Mouse (Mus musculus) spleen, adult 2 months (tissue): ENCODE measurements around the gene Nup62. TPM values are rescaled to one million over a fixed set of nuclear protein-coding genes. Genes with fewer than 3 reads are reported as not detected.

Source experiments
- DNase-seq, 2 experiments: peaks; one replicate each; pipeline versions ENCODE4 v3.0.0 to v3.0.0-alpha.2; 2012 to 2021; ENCODE audit warnings: low spot score in 2 of 2, low read depth in 1 of 2
- H3K27ac ChIP-seq: fragments of 200-500 bp; 2 replicates; pipeline ENCODE4 v1.5.1; 2012; ENCODE audit warnings: low read length, inconsistent platforms; ENCODE audit not compliant: insufficient read depth
- H3K27me3 ChIP-seq: fragments of 200-500 bp; 2 replicates; pipeline ENCODE4 v1.6.1; 2012; ENCODE audit warnings: mild to moderate bottlenecking, moderate library complexity, low read length, inconsistent platforms; ENCODE audit not compliant: control insufficient read depth, insufficient read depth
- H3K36me3 ChIP-seq: fragments of 200-500 bp; 2 replicates; pipeline ENCODE4 v1.6.1; 2012; ENCODE audit warnings: mild to moderate bottlenecking, low read length, inconsistent platforms; ENCODE audit not compliant: control insufficient read depth, insufficient read depth
- H3K4me1 ChIP-seq: fragments of 200-500 bp; 2 replicates; pipeline ENCODE4 v1.6.1; 2011; ENCODE audit warnings: inconsistent platforms; ENCODE audit not compliant: control insufficient read depth, insufficient read depth, insufficient read length
- H3K4me3 ChIP-seq: fragments of 200-500 bp; 2 replicates; pipeline ENCODE4 v1.5.1; 2011; ENCODE audit warnings: mild to moderate bottlenecking, inconsistent platforms; ENCODE audit not compliant: insufficient read depth, insufficient read length; ENCODE audit errors: extremely low read depth
- CTCF ChIP-seq: fragments of 200-500 bp; IDR thresholded peaks from 2 replicates; pipeline ENCODE4 v1.5.1; 2011; ENCODE audit warnings: mild to moderate bottlenecking, inconsistent platforms; ENCODE audit not compliant: insufficient read depth, insufficient read length, insufficient replicate concordance; ENCODE audit errors: extremely low read depth
- POLR2A ChIP-seq: fragments of 200-500 bp; IDR thresholded peaks from 2 replicates; pipeline ENCODE4 v1.6.1; 2011; ENCODE audit warnings: low read depth, low read length, inconsistent platforms
- WGBS: fragments of 180-500 bp; shearing (Covaris S2); methylation state at CpG from one replicate; pipeline ENCODE4 v1.1.7; 2018; 5-methylcytosine and 5-hydroxymethylcytosine counted together
- polyA plus RNA-seq: library from polyadenylated mRNA; depleted of rRNA; stranded (reverse); fragments of >200 nt; gene quantifications from 2 replicates; pipeline ENCODE4 v1.2.3, GENCODE M21; 2012

The Nup62 gene
- polyA plus RNA-seq, 1 experiment, result 43.8 TPM

DNA sequence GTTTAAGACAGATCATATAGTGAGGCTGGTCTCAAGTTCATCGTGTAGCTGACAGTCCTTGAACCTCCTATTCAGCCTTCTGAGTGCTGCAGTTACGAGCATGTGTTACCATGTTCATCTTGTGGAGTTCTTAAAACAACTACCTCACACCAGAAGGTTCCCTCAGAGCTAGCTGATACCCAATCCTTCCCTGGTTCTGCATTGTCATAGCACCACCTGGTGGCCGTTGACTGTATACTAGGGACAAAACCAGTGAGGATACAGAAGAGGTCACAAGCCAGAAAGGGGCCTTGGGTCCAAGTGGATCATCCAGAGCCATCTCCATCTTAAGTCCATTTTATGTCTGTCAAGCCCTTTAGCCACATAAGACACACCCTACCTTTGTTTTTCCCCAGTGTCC is 9.0 kb downstream of the Nup62 start:
- H3K27ac ChIP-seq, result no peak overlapping the region
- H3K4me3 ChIP-seq, result no peak overlapping the region
- peaks cover 22% of the 10 kb centered on the region; the same call in 1 of the 2 replicates for H3K4me1 ChIP-seq
- WGBS, result 9% methylated on average over 3 of the region's 3 CpGs
- no peaks in the 10 kb centered on the region for H3K27me3 ChIP-seq
- TF ChIP-seq POLR2A (no peak), CTCF (peak; percentile 72; the same call in 1 of the 2 replicates)
- peaks cover 15% of the 10 kb centered on the region for H3K36me3 ChIP-seq
- DNase-seq, result peak in 1 of 2 experiments; percentile 83

DNA sequence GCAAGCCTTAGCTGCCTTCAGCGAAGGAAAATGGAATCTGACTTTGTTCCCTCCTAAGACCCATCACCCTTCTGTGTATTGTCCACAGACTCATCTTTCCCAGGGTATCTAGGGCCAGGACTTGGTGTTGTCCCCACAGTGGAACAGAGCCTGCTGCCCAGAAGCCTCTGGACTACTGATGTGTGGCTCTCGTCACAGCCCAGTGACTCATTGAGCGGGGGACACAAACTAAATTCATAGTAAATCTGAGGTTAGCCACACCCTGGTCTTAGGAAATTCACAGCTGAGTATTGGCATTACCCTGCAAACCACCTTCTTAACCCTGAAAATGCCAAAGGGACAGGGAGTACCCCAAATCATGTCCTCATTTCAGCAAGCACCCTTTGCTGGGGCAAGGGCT is 10.9 kb downstream of the Nup62 start:
- no peak for DNase-seq
- 59% methylated on average over 3 of the region's 3 CpGs for WGBS
- no peak overlapping the region for H3K4me3 ChIP-seq
- TF ChIP-seq CTCF, result no peak
- no peak for TF ChIP-seq POLR2A
- H3K36me3 ChIP-seq, result peaks cover 24% of the 10 kb centered on the region
- H3K4me1 ChIP-seq, result peaks cover 19% of the 10 kb centered on the region; the same call in 1 of the 2 replicates
- peak overlapping the region; percentile 47; the same call in 1 of the 2 replicates for H3K27ac ChIP-seq
- H3K27me3 ChIP-seq, result no peaks in the 10 kb centered on the region

DNA sequence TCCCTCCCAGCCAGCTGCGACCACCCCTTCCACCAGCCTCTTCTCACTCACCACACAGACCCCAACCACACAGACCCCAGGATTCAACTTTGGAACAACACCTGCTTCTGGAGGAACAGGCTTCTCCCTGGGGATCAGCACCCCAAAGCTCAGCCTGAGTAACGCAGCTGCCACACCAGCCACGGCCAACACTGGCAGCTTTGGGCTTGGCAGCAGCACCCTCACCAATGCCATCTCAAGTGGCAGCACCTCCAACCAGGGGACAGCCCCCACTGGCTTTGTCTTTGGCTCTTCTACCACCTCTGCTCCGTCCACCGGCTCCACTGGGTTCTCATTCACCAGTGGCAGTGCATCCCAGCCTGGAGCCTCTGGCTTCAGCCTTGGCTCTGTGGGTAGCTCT is 12.8 kb downstream of the Nup62 start:
- WGBS, result 89% methylated on average over 5 of the region's 5 CpGs
- Histone ChIP-seq H3K36me3 (peaks cover 24% of the 10 kb centered on the region), H3K4me3 (no peak overlapping the region), H3K27me3 (no peaks in the 10 kb centered on the region), H3K27ac (no peak overlapping the region), H3K4me1 (peaks cover 19% of the 10 kb centered on the region; the same call in 1 of the 2 replicates)
- no peak for DNase-seq
- TF ChIP-seq CTCF, result no peak
- TF ChIP-seq POLR2A, result no peak

DNA sequence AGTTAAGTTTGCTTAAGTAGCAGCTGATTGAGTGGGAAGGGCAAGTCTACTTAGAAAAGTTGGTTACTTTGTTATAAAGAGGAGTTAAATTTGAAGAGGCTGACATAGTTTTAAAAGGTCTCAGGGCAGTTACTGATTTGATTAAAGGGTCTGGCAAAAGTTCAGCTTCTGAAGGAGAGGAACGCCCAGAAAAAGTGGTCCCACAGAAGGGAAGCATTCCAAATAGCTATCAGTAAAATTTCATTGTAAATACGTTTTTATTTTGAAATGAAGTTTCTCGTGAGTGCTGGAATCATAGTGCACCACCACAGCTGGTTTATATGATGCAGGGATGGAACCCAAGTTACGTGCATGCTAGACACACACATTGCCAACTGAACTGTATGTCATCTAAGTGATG is 16.9 kb downstream of the Nup62 start:
- TF ChIP-seq POLR2A (no peak), CTCF (no peak)
- WGBS, result 87% methylated on average over 4 of the region's 4 CpGs
- DNase-seq, result no peak
- peaks cover 24% of the 10 kb centered on the region for H3K36me3 ChIP-seq
- no peak overlapping the region for H3K27ac ChIP-seq
- no peak overlapping the region for H3K4me3 ChIP-seq
- no peaks in the 10 kb centered on the region for H3K27me3 ChIP-seq
- peaks cover 32% of the 10 kb centered on the region for H3K4me1 ChIP-seq

DNA sequence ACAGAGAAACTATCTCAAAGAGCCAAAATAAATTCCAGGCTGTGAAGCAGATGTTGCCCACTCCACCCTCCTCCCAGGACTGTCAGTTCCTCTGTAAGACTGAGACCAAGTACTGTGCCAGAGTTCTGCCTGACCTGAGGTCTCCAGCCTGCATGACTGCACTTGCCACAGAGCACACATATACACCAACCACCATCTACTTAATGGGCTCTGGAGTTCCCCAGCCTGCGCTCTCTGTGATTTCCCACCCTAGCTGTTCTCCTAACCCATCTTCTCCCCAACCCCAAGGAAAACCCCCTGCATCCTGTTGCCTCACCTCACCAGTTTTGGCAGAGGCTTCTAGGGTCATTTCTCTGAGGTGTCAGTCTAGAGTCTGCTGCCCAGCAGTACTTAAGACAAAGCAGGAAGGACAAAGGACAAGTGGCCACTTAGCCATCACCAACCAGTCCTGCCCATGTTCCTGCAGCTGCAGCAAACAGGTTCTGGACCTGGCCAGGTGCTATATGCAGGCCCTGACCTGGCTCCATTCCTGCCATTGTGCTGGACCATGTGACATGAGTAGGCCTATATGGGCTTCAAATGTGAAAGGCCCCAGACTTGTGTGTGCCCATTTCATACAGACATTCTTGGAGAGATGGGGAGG is 19.6 kb downstream of the Nup62 start:
- peak overlapping the region; percentile 95 for H3K27ac ChIP-seq
- TF ChIP-seq CTCF (no peak), POLR2A (no peak)
- H3K4me3 ChIP-seq, result no peak overlapping the region
- H3K36me3 ChIP-seq, result peaks cover 5% of the 10 kb centered on the region; the same call in 1 of the 2 replicates
- peaks cover 49% of the 10 kb centered on the region for H3K4me1 ChIP-seq
- WGBS, result 38% methylated on average over 1 of the region's 1 CpGs
- no peaks in the 10 kb centered on the region for H3K27me3 ChIP-seq
- DNase-seq, result peak in 1 of 2 experiments; percentile 59

DNA sequence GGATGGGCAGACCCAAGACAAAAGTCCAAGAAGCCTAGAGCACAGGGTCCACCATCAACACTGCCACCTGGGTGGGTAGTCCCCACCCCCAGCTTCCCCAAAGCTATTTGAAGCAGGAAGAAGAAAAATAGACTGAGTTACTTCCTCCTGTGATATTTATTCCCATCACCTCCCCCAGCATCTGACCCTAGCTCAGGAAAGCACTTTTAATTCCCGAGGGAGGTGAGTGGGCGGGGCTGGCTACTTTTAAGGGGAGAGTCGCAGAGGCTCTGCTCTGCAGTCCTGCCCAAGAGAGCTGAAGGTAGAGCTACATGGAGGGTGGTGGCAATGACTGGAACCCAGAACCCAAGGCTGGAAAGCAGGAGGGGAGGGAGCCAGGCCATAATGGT is 20.1 kb downstream of the Nup62 start:
- Histone ChIP-seq H3K4me3 (peak overlapping the region; percentile 64), H3K27me3 (no peaks in the 10 kb centered on the region), H3K36me3 (peaks cover 6% of the 10 kb centered on the region), H3K27ac (peak overlapping the region; percentile 95), H3K4me1 (peaks cover 53% of the 10 kb centered on the region)
- no peak for TF ChIP-seq CTCF
- peak; percentile 54; the same call in 1 of the 2 replicates for TF ChIP-seq POLR2A
- 22% methylated on average over 3 of the region's 3 CpGs for WGBS
- DNase-seq, result peak in 1 of 2 experiments; percentile 89

DNA sequence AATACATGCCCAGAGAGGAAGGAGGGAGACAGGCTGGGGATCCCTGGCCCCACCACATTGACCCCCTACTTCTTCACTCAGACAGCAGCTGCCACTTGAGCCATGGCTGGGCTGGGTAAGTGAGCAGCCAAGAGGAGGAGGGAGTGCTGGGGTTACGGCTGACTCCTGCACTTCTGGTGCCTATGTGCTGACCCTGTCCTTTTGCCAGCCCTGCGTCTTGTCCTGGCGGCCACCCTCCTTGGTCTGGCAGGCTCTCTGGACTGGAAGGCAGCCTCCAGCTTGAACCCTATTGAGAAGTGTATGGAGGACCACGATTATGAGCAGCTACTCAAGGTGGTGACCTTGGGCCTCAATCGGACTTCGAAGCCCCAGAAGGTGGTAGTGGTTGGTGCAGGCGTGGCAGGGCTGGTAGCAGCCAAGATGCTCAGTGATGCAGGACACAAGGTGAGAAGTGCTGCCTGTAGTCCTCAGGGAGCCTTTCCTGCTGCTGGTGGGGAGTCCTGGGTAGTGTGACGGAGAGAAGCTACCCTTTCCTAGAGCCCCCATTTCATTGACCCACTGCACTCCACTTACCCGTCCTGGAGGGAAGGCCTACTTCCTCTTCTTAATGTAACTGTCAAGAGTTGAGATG is 20.6 kb downstream of the Nup62 start:
- TF ChIP-seq POLR2A (no peak), CTCF (no peak)
- 53% methylated on average over 9 of the region's 9 CpGs for WGBS
- no peak for DNase-seq
- H3K27me3 ChIP-seq, result no peaks in the 10 kb centered on the region
- H3K4me3 ChIP-seq, result peak overlapping the region; percentile 64
- peaks cover 53% of the 10 kb centered on the region for H3K4me1 ChIP-seq
- H3K36me3 ChIP-seq, result peaks cover 7% of the 10 kb centered on the region
- peak overlapping the region; percentile 95 for H3K27ac ChIP-seq
